Mouse (Mus musculus): ENCODE measurements at regions not wholly inside any gene's neighbourhood (a gene's known extent, or its start where the extent isn't known, plus 50 kb on each side); places are given as distances from the start of the nearest gene placed in this dataset.

DNA sequence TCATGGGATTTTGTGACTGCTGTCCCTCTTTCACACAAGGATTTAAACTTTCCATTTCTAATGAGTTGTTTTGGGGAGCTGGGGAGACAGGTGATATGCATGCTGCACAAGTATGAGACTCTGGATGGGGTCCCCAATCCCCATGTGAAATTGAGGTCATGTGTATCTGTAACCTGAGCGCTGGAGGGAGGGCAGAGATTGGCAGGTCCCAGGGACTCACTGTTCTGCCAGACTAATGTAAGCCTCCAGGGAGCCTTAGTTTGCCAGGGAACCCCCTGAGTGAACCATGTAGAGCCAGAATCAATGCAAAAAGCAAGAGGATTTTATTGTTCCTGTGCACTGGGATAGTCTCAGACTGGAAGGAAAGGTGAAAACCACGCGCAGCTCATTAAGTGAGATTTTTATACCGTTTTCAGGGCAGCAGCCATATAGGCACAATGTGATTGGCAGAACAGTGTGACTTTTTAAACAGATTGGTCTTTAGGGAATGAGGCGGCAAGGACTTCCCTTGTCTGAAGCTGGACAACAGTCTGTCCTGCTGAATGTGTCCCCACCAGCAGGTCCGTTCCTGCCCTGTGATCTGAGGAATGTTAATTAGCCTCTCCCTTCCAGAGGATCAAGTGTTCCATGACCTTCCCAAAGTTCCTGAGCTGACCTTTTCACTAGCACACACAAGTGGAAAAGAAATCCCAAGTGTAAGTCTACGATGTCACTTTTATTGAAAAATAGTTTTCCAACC is 59.9 kb upstream of the Oxgr1 start:
- H3K36me3 ChIP-seq (ENCODE audit: control insufficient read depth, insufficient read depth, low read length): no peaks in the 10 kb centered on the region
- no peak overlapping the region for H3K27ac ChIP-seq (ENCODE audit: insufficient read depth, low read length)
- no peaks in the 10 kb centered on the region for H3K27me3 ChIP-seq (ENCODE audit: control insufficient read depth, insufficient read depth, low read length)
- no peak for DNase-seq (ENCODE audit: low read depth in 1 of 2, low spot score in 2 of 2)
- no peak overlapping the region for H3K4me3 ChIP-seq (ENCODE audit: extremely low read depth, insufficient read depth, insufficient read length)
- TF ChIP-seq POLR2A (IDR thresholded peaks at IDR 0.05; ENCODE audit: low read depth, low read length) (no peak), CTCF (IDR thresholded peaks at IDR 0.05; ENCODE audit: extremely low read depth, insufficient read depth, insufficient read length, insufficient replicate concordance) (no peak)
- WGBS: 90% methylated on average over 7 of the region's 7 CpGs
- no peaks in the 10 kb centered on the region for H3K4me1 ChIP-seq (ENCODE audit: control insufficient read depth, insufficient read depth, insufficient read length)

DNA sequence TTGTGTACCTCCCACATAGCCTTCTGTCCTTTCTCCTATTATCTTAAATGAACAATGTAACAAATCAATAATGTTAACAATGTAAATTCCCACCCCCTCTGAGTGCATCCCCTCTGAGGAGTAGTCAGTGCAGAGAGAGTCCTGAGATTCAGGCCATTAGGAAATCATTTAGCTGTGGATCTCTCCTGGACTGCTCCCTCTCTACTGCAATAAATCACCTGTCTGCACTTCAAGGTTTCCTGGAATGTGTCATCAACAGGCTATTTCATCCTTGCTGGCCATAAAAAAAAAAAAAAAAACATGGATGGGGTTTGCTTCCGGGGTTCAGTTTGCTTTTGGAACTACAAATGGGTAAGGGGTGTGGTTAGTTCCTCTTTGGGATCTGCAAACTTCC is 60.5 kb upstream of the Oxgr1 start:
- no peaks in the 10 kb centered on the region for H3K27me3 ChIP-seq (ENCODE audit: control insufficient read depth, insufficient read depth, low read length)
- H3K36me3 ChIP-seq (ENCODE audit: control insufficient read depth, insufficient read depth, low read length): no peaks in the 10 kb centered on the region
- DNase-seq (ENCODE audit: low read depth in 1 of 2, low spot score in 2 of 2): no peak
- TF ChIP-seq CTCF (IDR thresholded peaks at IDR 0.05; ENCODE audit: extremely low read depth, insufficient read depth, insufficient read length, insufficient replicate concordance): no peak
- no peak for TF ChIP-seq POLR2A (IDR thresholded peaks at IDR 0.05; ENCODE audit: low read depth, low read length)
- no peak overlapping the region for H3K4me3 ChIP-seq (ENCODE audit: extremely low read depth, insufficient read depth, insufficient read length)
- WGBS: 70% methylated on average over 1 of the region's 1 CpGs
- no peak overlapping the region for H3K27ac ChIP-seq (ENCODE audit: insufficient read depth, low read length)
- H3K4me1 ChIP-seq (ENCODE audit: control insufficient read depth, insufficient read depth, insufficient read length): no peaks in the 10 kb centered on the region

DNA sequence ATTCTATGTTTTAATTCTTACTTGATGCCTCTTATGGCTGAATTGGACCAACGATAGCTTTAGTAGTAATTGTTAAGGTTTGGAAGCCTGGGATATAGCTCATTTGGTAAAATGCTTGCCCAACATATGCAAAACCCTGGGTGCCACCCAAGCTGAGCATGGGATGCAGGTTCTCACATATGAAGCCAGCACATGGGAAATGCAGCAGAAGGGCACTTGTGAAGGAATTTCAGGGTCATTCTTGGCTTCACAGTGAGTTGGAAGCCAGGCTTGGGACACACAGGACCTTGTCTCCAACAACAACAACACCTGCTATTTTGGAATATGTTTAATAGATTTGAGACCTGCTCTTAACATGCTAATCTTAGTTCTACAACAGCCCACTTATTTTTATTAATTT is 67.6 kb upstream of the Oxgr1 start:
- Histone ChIP-seq H3K36me3 (ENCODE audit: control insufficient read depth, insufficient read depth, low read length) (no peaks in the 10 kb centered on the region), H3K27ac (ENCODE audit: insufficient read depth, low read length) (no peak overlapping the region), H3K4me3 (ENCODE audit: extremely low read depth, insufficient read depth, insufficient read length) (no peak overlapping the region), H3K4me1 (ENCODE audit: control insufficient read depth, insufficient read depth, insufficient read length) (no peaks in the 10 kb centered on the region), H3K27me3 (ENCODE audit: control insufficient read depth, insufficient read depth, low read length) (no peaks in the 10 kb centered on the region)
- TF ChIP-seq CTCF (IDR thresholded peaks at IDR 0.05; ENCODE audit: extremely low read depth, insufficient read depth, insufficient read length, insufficient replicate concordance) (no peak), POLR2A (IDR thresholded peaks at IDR 0.05; ENCODE audit: low read depth, low read length) (no peak)
- no peak for DNase-seq (ENCODE audit: low read depth in 1 of 2, low spot score in 2 of 2)
- WGBS: 96% methylated on average over 1 of the region's 1 CpGs

DNA sequence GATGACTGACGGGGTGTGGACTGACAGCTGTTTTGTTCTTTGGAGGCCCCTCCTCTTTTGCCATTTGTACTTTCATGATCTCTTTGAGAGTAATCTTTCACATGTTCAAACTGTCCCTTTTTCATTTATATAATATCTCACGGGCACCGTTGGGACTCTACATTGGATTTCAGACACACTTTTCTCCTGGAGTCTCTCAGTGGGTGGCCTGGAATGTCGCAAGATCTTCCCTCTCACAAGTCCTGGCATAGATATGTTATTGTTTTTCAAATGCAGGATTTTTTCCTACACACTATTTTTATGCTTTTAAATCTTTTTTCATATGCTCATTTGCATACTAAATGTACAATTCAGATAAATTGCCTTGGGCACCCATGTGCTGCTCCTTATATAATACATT is 71.1 kb upstream of the Oxgr1 start:
- TF ChIP-seq CTCF (IDR thresholded peaks at IDR 0.05; ENCODE audit: extremely low read depth, insufficient read depth, insufficient read length, insufficient replicate concordance) (no peak), POLR2A (IDR thresholded peaks at IDR 0.05; ENCODE audit: low read depth, low read length) (no peak)
- no peak for DNase-seq (ENCODE audit: low read depth in 1 of 2, low spot score in 2 of 2)
- Histone ChIP-seq H3K4me3 (ENCODE audit: extremely low read depth, insufficient read depth, insufficient read length) (no peak overlapping the region), H3K36me3 (ENCODE audit: control insufficient read depth, insufficient read depth, low read length) (no peaks in the 10 kb centered on the region), H3K27me3 (ENCODE audit: control insufficient read depth, insufficient read depth, low read length) (no peaks in the 10 kb centered on the region), H3K4me1 (ENCODE audit: control insufficient read depth, insufficient read depth, insufficient read length) (no peaks in the 10 kb centered on the region), H3K27ac (ENCODE audit: insufficient read depth, low read length) (no peak overlapping the region)
- 91% methylated on average over 4 of the region's 4 CpGs for WGBS

DNA sequence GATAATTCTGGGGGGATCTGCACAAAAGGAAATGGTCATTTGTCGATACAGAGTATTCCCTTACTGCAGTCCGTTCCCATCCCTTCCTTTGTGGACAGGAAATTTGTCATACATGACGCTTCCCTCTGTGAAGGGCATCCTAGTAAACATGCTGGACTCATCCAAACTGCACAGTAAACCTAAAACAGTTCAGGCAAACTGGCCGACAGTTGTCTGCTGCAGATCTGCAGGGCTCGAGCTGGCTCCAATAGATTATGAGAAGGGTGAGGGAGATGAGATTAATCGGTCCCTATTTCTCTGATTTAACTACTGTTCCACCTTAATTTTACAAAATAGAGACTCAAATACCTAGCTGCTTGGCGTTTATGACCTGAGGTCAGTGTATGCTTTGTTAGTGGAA is 76.3 kb upstream of the Oxgr1 start:
- Histone ChIP-seq H3K4me1 (ENCODE audit: control insufficient read depth, insufficient read depth, insufficient read length) (no peaks in the 10 kb centered on the region), H3K36me3 (ENCODE audit: control insufficient read depth, insufficient read depth, low read length) (no peaks in the 10 kb centered on the region), H3K4me3 (ENCODE audit: extremely low read depth, insufficient read depth, insufficient read length) (no peak overlapping the region), H3K27ac (ENCODE audit: insufficient read depth, low read length) (no peak overlapping the region), H3K27me3 (ENCODE audit: control insufficient read depth, insufficient read depth, low read length) (no peaks in the 10 kb centered on the region)
- TF ChIP-seq POLR2A (IDR thresholded peaks at IDR 0.05; ENCODE audit: low read depth, low read length): no peak
- no peak for TF ChIP-seq CTCF (IDR thresholded peaks at IDR 0.05; ENCODE audit: extremely low read depth, insufficient read depth, insufficient read length, insufficient replicate concordance)
- no peak for DNase-seq (ENCODE audit: low read depth in 1 of 2, low spot score in 2 of 2)
- 85% methylated on average over 7 of the region's 7 CpGs for WGBS

DNA sequence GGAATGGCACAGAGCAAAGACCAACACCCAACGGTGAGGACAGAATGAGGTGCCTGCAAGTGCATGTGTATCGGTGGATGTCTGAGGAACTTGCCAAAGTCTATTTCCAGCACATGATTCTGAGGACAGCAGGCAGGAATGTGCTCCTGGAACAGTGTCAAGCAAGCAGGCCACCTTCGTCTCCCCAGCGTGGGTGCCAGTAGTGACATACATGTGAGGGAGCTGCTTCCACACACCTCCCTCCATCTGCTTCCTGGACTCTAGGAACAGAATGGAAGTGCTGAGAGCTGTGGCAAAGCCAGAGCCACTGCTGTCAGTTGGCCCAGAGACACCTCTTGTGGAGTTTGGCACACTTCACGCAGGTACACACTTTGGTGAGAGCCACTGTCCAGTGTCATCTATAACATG is 76.9 kb upstream of the Oxgr1 start:
- Histone ChIP-seq H3K4me1 (ENCODE audit: control insufficient read depth, insufficient read depth, insufficient read length) (no peaks in the 10 kb centered on the region), H3K27ac (ENCODE audit: insufficient read depth, low read length) (no peak overlapping the region), H3K36me3 (ENCODE audit: control insufficient read depth, insufficient read depth, low read length) (no peaks in the 10 kb centered on the region), H3K4me3 (ENCODE audit: extremely low read depth, insufficient read depth, insufficient read length) (no peak overlapping the region), H3K27me3 (ENCODE audit: control insufficient read depth, insufficient read depth, low read length) (no peaks in the 10 kb centered on the region)
- 95% methylated on average over 5 of the region's 5 CpGs for WGBS
- no peak for DNase-seq (ENCODE audit: low read depth in 1 of 2, low spot score in 2 of 2)
- no peak for TF ChIP-seq POLR2A (IDR thresholded peaks at IDR 0.05; ENCODE audit: low read depth, low read length)
- no peak for TF ChIP-seq CTCF (IDR thresholded peaks at IDR 0.05; ENCODE audit: extremely low read depth, insufficient read depth, insufficient read length, insufficient replicate concordance)

DNA sequence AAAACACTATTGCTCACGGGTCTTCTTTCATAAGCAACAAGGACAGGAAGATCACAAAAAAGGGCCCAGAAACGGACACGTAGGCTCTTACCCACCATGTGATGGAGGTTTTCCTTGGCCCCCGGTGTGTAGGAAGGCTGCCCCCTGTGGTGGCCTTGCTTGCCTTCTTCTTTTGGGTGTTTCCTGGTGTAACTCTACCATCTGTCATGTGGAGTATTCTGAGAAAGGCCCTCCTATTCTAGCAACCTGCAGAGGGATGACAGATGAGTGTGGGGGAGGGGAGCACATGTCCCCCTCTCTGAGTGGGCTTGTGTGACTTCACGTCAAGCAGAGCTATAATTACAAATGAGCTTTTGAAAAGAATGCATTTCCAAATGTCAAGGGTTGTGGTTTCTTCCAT is 77.3 kb upstream of the Oxgr1 start:
- no peak overlapping the region for H3K4me3 ChIP-seq (ENCODE audit: extremely low read depth, insufficient read depth, insufficient read length)
- H3K36me3 ChIP-seq (ENCODE audit: control insufficient read depth, insufficient read depth, low read length): no peaks in the 10 kb centered on the region
- no peak for DNase-seq (ENCODE audit: low read depth in 1 of 2, low spot score in 2 of 2)
- TF ChIP-seq CTCF (IDR thresholded peaks at IDR 0.05; ENCODE audit: extremely low read depth, insufficient read depth, insufficient read length, insufficient replicate concordance): no peak
- no peak for TF ChIP-seq POLR2A (IDR thresholded peaks at IDR 0.05; ENCODE audit: low read depth, low read length)
- H3K27me3 ChIP-seq (ENCODE audit: control insufficient read depth, insufficient read depth, low read length): no peaks in the 10 kb centered on the region
- no peaks in the 10 kb centered on the region for H3K4me1 ChIP-seq (ENCODE audit: control insufficient read depth, insufficient read depth, insufficient read length)
- no peak overlapping the region for H3K27ac ChIP-seq (ENCODE audit: insufficient read depth, low read length)
- 86% methylated on average over 5 of the region's 5 CpGs for WGBS

Measured in spleen, adult 2 months (tissue).